Mouse (Mus musculus): ENCODE measurements around the gene Gm45062. TPM values are rescaled to one million over a fixed set of nuclear protein-coding genes. Genes with fewer than 3 reads are reported as not detected.

Gene Gm45062
- polyA plus RNA-seq, 1 experiment from 2014 or later: 8.1 TPM

- no peak overlapping the region for H3K9ac ChIP-seq
- no peak overlapping the region for H3K4me3 ChIP-seq (replicated peaks)
- no peaks in the 10 kb centered on the region for H3K4me1 ChIP-seq
- no peak overlapping the region for H3K4me2 ChIP-seq (replicated peaks)
- WGBS: 55% methylated on average over 2 of the region's 2 CpGs
- H3K36me3 ChIP-seq: peaks cover 5% of the 10 kb centered on the region
- H3K27me3 ChIP-seq: no peaks in the 10 kb centered on the region
- H3K27ac ChIP-seq (replicated peaks): no peak overlapping the region
- no peaks in the 10 kb centered on the region for H3K9me3 ChIP-seq (replicated peaks)
- ATAC-seq (ENCODE audit: insufficient number of reproducible peaks, low FRiP score, low TSS enrichment, low read depth): no peak
Observed at GRCm38 (mm10) chr6:8373051-8373450, 113.8 kb downstream of the Gm45062 start.

- 52% methylated on average over 8 of the region's 8 CpGs for WGBS
- Histone ChIP-seq H3K4me2 (replicated peaks) (no peak overlapping the region), H3K27me3 (no peaks in the 10 kb centered on the region), H3K4me1 (no peaks in the 10 kb centered on the region), H3K9ac (no peak overlapping the region), H3K4me3 (replicated peaks) (no peak overlapping the region), H3K27ac (replicated peaks) (no peak overlapping the region), H3K9me3 (replicated peaks) (no peaks in the 10 kb centered on the region), H3K36me3 (peaks cover 5% of the 10 kb centered on the region)
- ATAC-seq (ENCODE audit: insufficient number of reproducible peaks, low FRiP score, low TSS enrichment, low read depth): no peak
Observed at GRCm38 (mm10) chr6:8373851-8374250, 114.6 kb downstream of the Gm45062 start.

GRCm38 (mm10) chr6:8374290-8374689 lies 115.0 kb downstream of the Gm45062 start:
- H3K4me2 ChIP-seq (replicated peaks): no peak overlapping the region
- no peaks in the 10 kb centered on the region for H3K4me1 ChIP-seq
- no peak overlapping the region for H3K27ac ChIP-seq (replicated peaks)
- H3K4me3 ChIP-seq (replicated peaks): no peak overlapping the region
- 77% methylated on average over 6 of the region's 6 CpGs for WGBS
- peaks cover 5% of the 10 kb centered on the region for H3K36me3 ChIP-seq
- no peaks in the 10 kb centered on the region for H3K27me3 ChIP-seq
- no peak for ATAC-seq (ENCODE audit: insufficient number of reproducible peaks, low FRiP score, low TSS enrichment, low read depth)
- H3K9me3 ChIP-seq (replicated peaks): no peaks in the 10 kb centered on the region
- H3K9ac ChIP-seq: no peak overlapping the region

- ATAC-seq (ENCODE audit: insufficient number of reproducible peaks, low FRiP score, low TSS enrichment, low read depth): no peak
- Histone ChIP-seq H3K9ac (no peak overlapping the region), H3K4me2 (replicated peaks) (no peak overlapping the region), H3K27ac (replicated peaks) (no peak overlapping the region), H3K9me3 (replicated peaks) (no peaks in the 10 kb centered on the region), H3K36me3 (peaks cover 5% of the 10 kb centered on the region), H3K4me1 (no peaks in the 10 kb centered on the region), H3K27me3 (no peaks in the 10 kb centered on the region), H3K4me3 (replicated peaks) (no peak overlapping the region)
- 87% methylated on average over 4 of the region's 4 CpGs for WGBS
Observed at GRCm38 (mm10) chr6:8374712-8375111, 115.5 kb downstream of the Gm45062 start.

- no peak overlapping the region for H3K4me3 ChIP-seq (replicated peaks)
- H3K27ac ChIP-seq (replicated peaks): no peak overlapping the region
- no peak overlapping the region for H3K4me2 ChIP-seq (replicated peaks)
- H3K4me1 ChIP-seq: no peaks in the 10 kb centered on the region
- no peaks in the 10 kb centered on the region for H3K9me3 ChIP-seq (replicated peaks)
- H3K9ac ChIP-seq: no peak overlapping the region
- no peaks in the 10 kb centered on the region for H3K27me3 ChIP-seq
- WGBS: 93% methylated on average over 5 of the region's 5 CpGs
- no peak for ATAC-seq (ENCODE audit: insufficient number of reproducible peaks, low FRiP score, low TSS enrichment, low read depth)
- H3K36me3 ChIP-seq: peaks cover 5% of the 10 kb centered on the region
Observed at GRCm38 (mm10) chr6:8376351-8376750, 117.1 kb downstream of the Gm45062 start.

GRCm38 (mm10) chr6:8377667-8378066 lies 118.4 kb downstream of the Gm45062 start:
- Histone ChIP-seq H3K36me3 (peaks cover 5% of the 10 kb centered on the region), H3K4me3 (replicated peaks) (no peak overlapping the region), H3K27ac (replicated peaks) (no peak overlapping the region), H3K9me3 (replicated peaks) (no peaks in the 10 kb centered on the region), H3K27me3 (no peaks in the 10 kb centered on the region), H3K4me2 (replicated peaks) (no peak overlapping the region), H3K4me1 (no peaks in the 10 kb centered on the region), H3K9ac (no peak overlapping the region)
- WGBS: 92% methylated on average over 8 of the region's 8 CpGs
- ATAC-seq (ENCODE audit: insufficient number of reproducible peaks, low FRiP score, low TSS enrichment, low read depth): no peak

GRCm38 (mm10) chr6:8389307-8389706 lies 130.1 kb downstream of the Gm45062 start:
- Histone ChIP-seq H3K4me2 (replicated peaks) (no peak overlapping the region), H3K4me3 (replicated peaks) (no peak overlapping the region), H3K27ac (replicated peaks) (no peak overlapping the region), H3K9ac (no peak overlapping the region), H3K9me3 (replicated peaks) (no peaks in the 10 kb centered on the region), H3K4me1 (no peaks in the 10 kb centered on the region), H3K36me3 (no peaks in the 10 kb centered on the region), H3K27me3 (no peaks in the 10 kb centered on the region)
- WGBS: 96% methylated on average over 2 of the region's 2 CpGs
- ATAC-seq (ENCODE audit: insufficient number of reproducible peaks, low FRiP score, low TSS enrichment, low read depth): no peak

GRCm38 (mm10) chr6:8390296-8390695 lies 131.0 kb downstream of the Gm45062 start:
- Histone ChIP-seq H3K27me3 (no peaks in the 10 kb centered on the region), H3K4me1 (no peaks in the 10 kb centered on the region), H3K4me3 (replicated peaks) (no peak overlapping the region), H3K36me3 (no peaks in the 10 kb centered on the region), H3K4me2 (replicated peaks) (no peak overlapping the region), H3K9ac (no peak overlapping the region), H3K9me3 (replicated peaks) (no peaks in the 10 kb centered on the region), H3K27ac (replicated peaks) (no peak overlapping the region)
- ATAC-seq (ENCODE audit: insufficient number of reproducible peaks, low FRiP score, low TSS enrichment, low read depth): no peak
- WGBS: 91% methylated on average over 6 of the region's 6 CpGs

GRCm38 (mm10) chr6:8390935-8391334 lies 131.7 kb downstream of the Gm45062 start:
- H3K27ac ChIP-seq (replicated peaks): no peak overlapping the region
- no peak overlapping the region for H3K4me3 ChIP-seq (replicated peaks)
- no peaks in the 10 kb centered on the region for H3K27me3 ChIP-seq
- H3K9me3 ChIP-seq (replicated peaks): no peaks in the 10 kb centered on the region
- 80% methylated on average over 2 of the region's 2 CpGs for WGBS
- H3K4me1 ChIP-seq: no peaks in the 10 kb centered on the region
- H3K4me2 ChIP-seq (replicated peaks): no peak overlapping the region
- no peaks in the 10 kb centered on the region for H3K36me3 ChIP-seq
- no peak overlapping the region for H3K9ac ChIP-seq
- ATAC-seq (ENCODE audit: insufficient number of reproducible peaks, low FRiP score, low TSS enrichment, low read depth): no peak

GRCm38 (mm10) chr6:8393029-8393428 lies 133.8 kb downstream of the Gm45062 start:
- 60% methylated on average over 4 of the region's 4 CpGs for WGBS
- no peak; the same call in 1 of the 2 replicates for ATAC-seq (ENCODE audit: insufficient number of reproducible peaks, low FRiP score, low TSS enrichment, low read depth)
- Histone ChIP-seq H3K9ac (no peak overlapping the region), H3K9me3 (replicated peaks) (no peaks in the 10 kb centered on the region), H3K4me3 (replicated peaks) (no peak overlapping the region), H3K27ac (replicated peaks) (no peak overlapping the region), H3K4me2 (replicated peaks) (no peak overlapping the region), H3K4me1 (no peaks in the 10 kb centered on the region), H3K27me3 (no peaks in the 10 kb centered on the region), H3K36me3 (no peaks in the 10 kb centered on the region)

- no peak for ATAC-seq (ENCODE audit: insufficient number of reproducible peaks, low FRiP score, low TSS enrichment, low read depth)
- no peak overlapping the region for H3K4me2 ChIP-seq (replicated peaks)
Observed at GRCm38 (mm10) chr6:8394044-8394443, 134.8 kb downstream of the Gm45062 start.

GRCm38 (mm10) chr6:8395061-8395460 lies 135.8 kb downstream of the Gm45062 start:
- no peaks in the 10 kb centered on the region for H3K4me1 ChIP-seq

More at GRCm38 (mm10) chr6:8394044-8394443, 134.8 kb downstream of the Gm45062 start:
- Histone ChIP-seq H3K27me3 (no peaks in the 10 kb centered on the region), H3K27ac (replicated peaks) (no peak overlapping the region), H3K4me1 (no peaks in the 10 kb centered on the region), H3K36me3 (no peaks in the 10 kb centered on the region), H3K9me3 (replicated peaks) (no peaks in the 10 kb centered on the region), H3K9ac (no peak overlapping the region), H3K4me3 (replicated peaks) (no peak overlapping the region)

More at GRCm38 (mm10) chr6:8395061-8395460, 135.8 kb downstream of the Gm45062 start:
- H3K36me3 ChIP-seq: no peaks in the 10 kb centered on the region
- WGBS: 65% methylated on average over 4 of the region's 4 CpGs
- H3K4me2 ChIP-seq (replicated peaks): no peak overlapping the region
- no peak for ATAC-seq (ENCODE audit: insufficient number of reproducible peaks, low FRiP score, low TSS enrichment, low read depth)
- H3K9ac ChIP-seq: no peak overlapping the region
- no peaks in the 10 kb centered on the region for H3K9me3 ChIP-seq (replicated peaks)
- no peak overlapping the region for H3K27ac ChIP-seq (replicated peaks)
- H3K27me3 ChIP-seq: no peaks in the 10 kb centered on the region
- no peak overlapping the region for H3K4me3 ChIP-seq (replicated peaks)

All from embryonic facial prominence, embryonic 15.5 days (tissue).